Mouse (Mus musculus): ENCODE results near the gene Mttp.

- TF ChIP-seq CTCF (IDR thresholded peaks at IDR 0.05; ENCODE audit: control insufficient read depth, insufficient read depth, insufficient read length) (no peak), CEBPB (IDR thresholded peaks at IDR 0.05; ENCODE audit: low read depth) (no peak)
Measured at GRCm38 (mm10) chr3:138118392-138118791, 26.4 kb downstream of the Mttp start.
